Mouse (Mus musculus): ENCODE data around the gene Selenov.

GRCm38 (mm10) chr7:28268576-28268975 lies 22.4 kb downstream of the Selenov start:
- no peak for TF ChIP-seq POLR2A (IDR thresholded peaks at IDR 0.05; ENCODE audit: control insufficient read depth, extremely low read depth, insufficient read depth, low read length, poor library complexity)
- no peak for TF ChIP-seq CTCF (IDR thresholded peaks at IDR 0.05; ENCODE audit: borderline replicate concordance, control insufficient read depth, extremely low read depth, insufficient read depth, low read length, poor library complexity)

Measured in thymus, adult 2 months (tissue).